Mouse (Mus musculus) heart, postnatal 10 days (tissue): ENCODE measurements around the gene Zfp672. TPM values are rescaled to one million over a fixed set of nuclear protein-coding genes. Genes with fewer than 3 reads are reported as not detected.
"Not testable (repeated sequence)": the region's sequence is repeated elsewhere in the genome, so short reads cannot be mapped to it uniquely, and the experiment has no call there.

ENCODE experiments used
- DNase-seq, 2 experiments: peaks; one replicate each; pipeline ENCODE4 v3.0.0; 2021
- intact Hi-C: fragments of 180-260 bp; cut with DNase I; formaldehyde crosslinking; loops from one replicate; pipeline ENCODE4 v1.15.1; 2025
- total RNA-seq, 2 experiments: library from RNA; stranded (reverse); gene quantifications; 2 replicates each; pipeline ENCODE4 v1.2.3; 2021

Gene Zfp672
- 10 to 100 TPM; 48.5 to 51.4 TPM for total RNA-seq

DNA sequence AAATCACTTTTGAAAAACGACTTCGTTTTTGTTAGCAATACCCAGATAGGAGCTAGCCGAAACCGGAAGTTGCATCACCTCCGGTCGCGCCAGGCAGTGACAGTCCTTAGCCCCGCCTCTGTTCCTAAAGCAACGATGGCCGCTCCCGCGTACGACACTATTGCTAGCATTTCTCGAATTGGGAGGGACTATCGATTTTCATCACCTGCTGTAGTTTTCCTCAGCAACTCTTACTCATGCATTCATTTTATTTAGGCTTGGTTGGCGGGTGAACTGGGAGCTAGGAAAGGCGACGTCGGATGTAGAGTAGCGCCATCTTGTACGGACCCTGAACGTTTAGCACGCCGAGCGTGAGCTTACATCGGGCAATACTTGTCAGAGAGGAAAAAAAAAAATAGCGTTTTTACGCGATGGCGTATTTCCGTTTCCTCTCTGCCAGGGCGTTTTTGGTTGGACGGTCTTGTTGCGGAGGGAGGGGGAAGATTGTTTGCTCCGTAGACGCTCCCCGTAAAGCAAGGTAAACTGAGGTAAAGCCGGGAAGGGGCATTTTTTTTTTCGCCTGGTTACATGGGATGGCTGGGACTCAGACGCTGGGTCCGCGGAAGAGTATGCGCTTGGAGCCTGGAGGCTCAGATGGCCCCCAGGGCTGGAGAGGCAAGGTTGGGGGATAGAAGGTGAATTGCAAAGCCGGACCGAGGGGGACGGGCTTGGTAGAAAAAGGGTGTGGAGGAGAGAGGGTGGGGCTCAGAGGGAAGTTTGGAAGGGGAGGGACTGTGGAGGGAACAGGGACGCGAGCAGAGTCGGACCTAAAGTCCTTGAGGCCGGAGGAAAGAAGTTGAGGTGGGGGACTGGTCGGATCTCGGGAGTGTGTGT is at the start of gene Zfp672, which contains the start of gene Sh3bp5l:
Gene Zfp672 (minus strand): TSS at position 64 of the 873 bp plus-strand sequence.
Gene Sh3bp5l (plus strand): TSS at position 449 of the 873 bp plus-strand sequence.
- intact Hi-C loops = loop anchor here (2.0 kb wide), 1 partner anchor 28 kb away; no protein-coding TSS in a partner anchor
- DNase-seq = peak; percentile 94

GRCm38 (mm10) chr11:58379516-58379915 is 49.4 kb upstream of the Zfp672 start:
- DNase-seq = no peak
- intact Hi-C loops = no loop called here

DNA sequence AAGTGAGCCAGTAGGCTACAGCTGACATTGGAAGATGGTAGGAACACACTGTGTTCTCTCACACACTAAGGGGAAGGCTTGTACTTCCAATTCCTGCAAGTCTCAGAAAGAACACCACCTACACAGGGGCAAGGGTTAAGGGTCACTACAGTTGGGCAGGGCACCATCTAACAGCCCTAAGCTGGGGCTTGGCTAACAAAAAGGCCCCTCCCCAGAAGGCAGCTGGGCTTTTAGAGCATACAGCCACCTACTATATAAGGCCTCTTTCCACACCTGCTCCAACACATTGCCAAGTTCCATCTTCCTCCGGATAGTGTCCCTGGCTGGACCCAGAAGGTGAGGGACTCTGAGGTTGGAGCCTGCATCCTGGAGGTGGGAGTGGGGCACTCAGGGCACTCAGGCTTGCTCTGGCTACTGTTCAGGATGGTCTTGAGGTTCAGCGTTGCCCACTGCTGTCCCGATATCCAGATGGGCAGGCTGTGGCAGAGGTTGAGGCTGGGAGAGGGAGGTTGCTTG is 48.7 kb upstream of the Zfp672 start, which contains the start of gene Lypd8:
Gene Lypd8 (plus strand): TSS at position 281 of the 516 bp plus-strand sequence.
- no peak for DNase-seq
- intact Hi-C loops = no loop called here

GRCm38 (mm10) chr11:58377686-58378085 is 47.5 kb upstream of the Zfp672 start:
- intact Hi-C loops = no loop called here
- DNase-seq = no peak

DNA sequence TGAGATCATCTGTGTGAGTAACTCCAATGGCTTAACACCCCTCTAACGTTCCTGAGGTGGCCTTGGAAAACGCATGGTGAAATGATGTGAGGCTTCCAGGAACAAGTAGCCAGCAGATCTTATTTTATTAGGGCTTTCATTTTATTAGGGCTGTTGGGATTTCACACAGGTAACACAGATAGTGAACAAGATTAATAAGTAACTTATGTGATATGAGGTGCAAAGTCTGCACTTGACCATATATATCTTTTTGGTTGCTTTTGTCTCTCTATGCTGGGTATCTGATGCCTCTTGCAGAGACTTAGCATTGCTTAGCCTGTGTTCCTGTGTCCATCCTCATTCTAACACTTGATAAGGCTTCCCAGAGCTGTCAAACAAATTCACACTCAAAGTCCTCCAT is 47.1 kb upstream of the Zfp672 start:
- DNase-seq = no peak
- intact Hi-C loops = no loop called here

DNA sequence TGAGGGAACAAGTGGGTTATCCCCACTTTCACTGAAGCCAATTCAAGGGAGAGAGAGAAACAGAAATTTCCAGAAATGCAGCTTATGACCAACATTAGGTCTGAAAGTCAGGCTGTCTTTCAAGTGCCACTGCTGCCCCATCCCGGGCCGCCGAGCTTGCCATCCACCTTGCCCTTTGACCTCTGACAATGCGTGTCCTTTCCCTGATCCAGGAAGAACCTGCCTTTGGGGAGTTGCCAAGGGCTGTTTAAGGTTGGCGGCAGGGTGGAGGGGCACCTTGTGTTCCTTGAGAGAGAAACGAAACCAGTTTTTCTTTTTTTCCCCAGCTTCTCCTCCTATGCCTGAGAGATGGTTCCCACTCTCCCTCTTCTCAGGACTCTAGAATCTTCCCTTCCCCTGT is 36.1 kb upstream of the Zfp672 start:
- DNase-seq, intact Hi-C loops: not testable (repeated sequence)

DNA sequence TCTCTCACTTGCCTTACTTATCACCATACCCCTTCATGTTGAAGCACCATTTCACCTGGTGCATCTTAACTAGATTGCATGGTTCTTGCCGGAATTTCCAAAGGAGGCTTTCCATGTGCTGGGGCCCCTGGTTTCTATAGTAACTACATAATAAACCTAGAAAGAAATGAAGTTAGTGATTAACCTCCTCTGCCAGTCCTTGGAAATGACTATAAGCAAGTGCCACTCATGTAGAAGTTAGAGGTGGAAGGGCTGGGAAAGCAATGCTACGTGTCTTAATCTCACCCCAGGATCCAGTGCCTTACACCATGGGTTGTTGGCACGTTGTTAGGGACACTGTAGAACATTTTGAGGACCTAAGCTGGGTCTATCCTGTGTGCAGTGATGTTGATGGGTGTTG is 34.3 kb upstream of the Zfp672 start:
- intact Hi-C loops = no loop called here
- DNase-seq = no peak

- intact Hi-C loops, DNase-seq: not testable (repeated sequence)
Observed at GRCm38 (mm10) chr11:58362562-58362961, 32.4 kb upstream of the Zfp672 start.

DNA sequence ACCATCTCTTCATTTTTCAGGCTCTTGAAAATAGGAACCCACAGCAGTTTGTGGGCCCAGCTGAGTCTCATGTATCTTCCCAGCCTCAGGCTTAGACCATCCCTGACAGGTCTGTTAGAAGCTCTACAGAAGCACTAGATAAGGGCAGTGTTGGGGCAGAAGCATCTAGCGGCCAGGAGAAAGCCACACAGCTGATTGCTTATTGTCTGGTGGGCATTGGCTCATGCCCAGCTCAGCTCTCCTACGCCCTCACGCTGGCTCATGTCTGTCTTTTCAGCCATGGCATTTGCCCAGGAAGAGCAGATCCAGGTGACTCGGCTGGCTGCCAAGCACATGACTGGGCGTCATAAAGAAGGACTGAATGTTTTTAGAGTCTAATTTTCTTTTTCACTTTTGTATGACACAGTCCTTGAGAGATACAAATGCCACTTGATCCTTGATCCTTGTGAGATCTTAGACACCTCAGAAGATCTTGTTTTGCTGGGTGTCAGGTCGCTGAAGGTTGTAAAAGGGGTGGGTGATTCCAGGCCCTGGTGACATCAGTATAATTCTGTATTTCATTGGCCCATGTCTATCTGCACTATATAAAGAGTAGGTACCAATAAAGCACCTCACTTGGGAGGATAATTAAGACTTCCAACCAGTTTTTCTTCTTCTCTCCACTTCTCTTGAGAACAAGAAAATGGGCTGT is 27.9 kb upstream of the Zfp672 start:
- intact Hi-C loops = no loop called here
- no peak for DNase-seq

DNA sequence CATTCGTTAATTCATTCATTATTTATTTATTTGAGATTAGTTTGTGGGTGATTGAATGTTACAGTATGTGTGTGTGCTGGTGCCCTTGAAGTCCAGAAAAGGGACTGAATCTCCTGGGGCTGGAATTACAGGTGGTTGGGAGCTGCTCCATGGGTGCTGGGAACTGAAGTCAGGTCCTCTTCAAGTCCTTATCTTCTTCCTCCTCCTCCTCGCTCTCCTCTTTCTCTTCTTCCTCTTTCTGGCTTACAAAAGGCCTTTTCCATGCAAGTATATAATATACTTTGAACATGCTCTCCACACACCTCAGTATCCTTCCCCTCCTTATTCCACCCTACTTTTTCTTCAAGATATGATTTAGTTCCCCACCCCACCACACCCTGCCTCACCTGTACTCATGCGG is 26.9 kb upstream of the Zfp672 start:
- DNase-seq = no peak

DNA sequence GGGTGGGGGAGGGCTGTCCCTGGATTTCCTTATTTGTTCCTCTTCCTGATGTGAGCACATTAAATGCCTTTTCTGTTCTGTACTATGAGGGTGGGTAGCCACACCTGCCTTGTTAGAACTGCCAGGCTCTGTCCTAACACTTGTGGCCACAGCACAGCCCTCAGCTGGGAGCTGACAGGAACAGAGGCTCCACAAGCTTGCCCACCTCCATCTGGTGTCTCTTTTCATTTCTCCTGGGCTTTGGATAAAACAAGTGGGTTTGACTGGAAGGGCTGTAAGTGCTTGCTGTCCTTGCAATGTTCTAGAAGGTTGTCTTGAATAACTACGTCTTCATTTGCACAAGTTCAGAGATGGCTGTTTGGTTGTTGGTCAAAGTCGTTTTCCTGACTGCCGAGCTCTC is 24.8 kb upstream of the Zfp672 start:
- intact Hi-C loops = no loop called here
- DNase-seq = no peak

More for the DNA sequence above, 26.9 kb upstream of the Zfp672 start:
- intact Hi-C loops = no loop called here

DNA sequence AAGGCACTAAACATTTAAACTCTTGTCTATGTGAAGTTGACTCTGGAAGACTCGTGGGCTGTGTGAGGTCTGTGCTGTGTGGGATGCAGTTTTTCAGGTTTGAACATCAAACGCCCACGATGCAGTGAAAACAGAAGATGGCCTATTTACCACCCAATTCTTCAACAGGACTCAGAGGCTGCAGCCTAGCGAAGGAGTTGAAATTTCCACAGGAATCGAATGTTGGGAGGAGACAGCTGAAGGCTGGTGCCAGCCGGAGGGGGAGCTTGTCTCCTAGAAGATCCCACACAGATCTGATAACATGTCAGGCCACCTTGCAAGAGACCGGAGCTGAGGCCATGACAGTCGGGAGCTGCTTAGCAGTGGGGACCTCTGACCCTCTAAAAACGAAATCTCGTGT is 24.3 kb upstream of the Zfp672 start:
- no peak for DNase-seq
- intact Hi-C loops = no loop called here

DNA sequence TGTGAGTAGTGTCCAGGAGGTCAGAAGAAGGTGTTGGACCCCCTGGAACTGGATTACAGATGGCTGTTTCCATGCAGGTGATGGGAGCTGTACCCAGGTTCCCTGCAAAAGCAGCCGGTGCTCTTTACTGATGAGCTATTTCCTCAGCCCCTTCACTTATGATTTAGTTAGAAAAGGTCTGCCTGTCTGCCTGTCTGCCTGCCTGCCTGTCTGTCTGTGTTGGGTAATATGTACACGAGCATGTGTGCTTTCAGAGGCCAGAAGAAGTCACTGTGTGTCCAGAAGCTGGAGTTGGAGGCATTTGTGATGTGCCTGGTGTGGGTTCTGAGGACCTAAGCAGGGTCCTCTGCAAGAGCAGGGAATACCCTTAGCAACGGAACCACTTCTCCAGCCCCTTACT is 23.6 kb upstream of the Zfp672 start:
- intact Hi-C loops = no loop called here
- no peak for DNase-seq

- intact Hi-C loops = no loop called here
Observed at GRCm38 (mm10) chr11:58352681-58353548, 22.8 kb upstream of the Zfp672 start.

GRCm38 (mm10) chr11:58351179-58351578 is 21.0 kb upstream of the Zfp672 start:
- intact Hi-C loops = no loop called here
- DNase-seq = no peak

More at GRCm38 (mm10) chr11:58352681-58353548, 22.8 kb upstream of the Zfp672 start:
- DNase-seq = no peak

GRCm38 (mm10) chr11:58350628-58351027 is 20.5 kb upstream of the Zfp672 start:
- intact Hi-C loops = no loop called here
- no peak for DNase-seq

DNA sequence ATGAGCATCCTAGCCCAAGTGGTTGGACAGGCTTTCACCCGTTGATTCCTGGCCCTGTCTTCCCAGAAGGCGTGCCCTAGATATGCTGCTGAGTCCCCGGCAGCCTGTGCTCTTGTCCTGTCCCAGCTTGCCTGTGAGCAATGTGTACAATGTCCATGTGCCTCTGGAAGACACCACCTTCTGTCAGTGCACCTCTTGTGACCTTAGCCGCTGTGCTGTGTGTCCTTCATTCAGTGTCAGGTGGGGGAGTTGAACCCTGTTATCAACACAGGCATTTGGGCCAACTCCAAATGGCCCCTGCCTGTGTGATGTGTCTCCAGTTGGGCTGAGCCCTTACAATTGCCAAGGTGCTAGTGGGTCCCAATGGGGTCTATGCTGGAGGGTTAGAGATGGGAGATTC is 16.6 kb upstream of the Zfp672 start:
- intact Hi-C loops = no loop called here
- no peak for DNase-seq

DNA sequence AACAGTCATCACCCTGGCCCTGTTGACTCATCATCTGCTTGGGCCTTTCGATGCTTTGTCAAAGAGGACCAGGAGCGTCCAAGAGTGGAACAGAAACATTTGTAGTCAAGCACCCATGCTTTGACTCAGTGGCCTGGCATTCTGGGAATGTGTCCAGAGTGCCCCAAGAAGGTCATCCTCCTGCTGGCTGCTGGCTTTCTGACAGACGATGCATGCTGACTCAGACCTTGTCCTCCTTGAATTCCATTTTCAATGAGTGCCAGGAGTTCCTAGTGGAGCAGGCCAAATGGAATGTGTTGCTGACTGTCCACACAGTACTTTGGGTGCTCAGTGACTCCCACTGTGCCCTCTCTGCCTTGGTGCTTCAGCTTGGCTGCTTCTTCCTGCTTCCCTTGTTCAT is 4.6 kb upstream of the Zfp672 start:
- DNase-seq = peak; percentile 74 to 80
- intact Hi-C loops = no loop called here

GRCm38 (mm10) chr11:58331546-58331945 is 1.4 kb upstream of the Zfp672 start:
- DNase-seq = no peak
- intact Hi-C loops = loop anchor here (2.0 kb wide), 1 partner anchor 29 kb away; no protein-coding TSS in a partner anchor

- intact Hi-C loops = loop anchor here (2.0 kb wide), 1 partner anchor 28 kb away; no protein-coding TSS in a partner anchor
- no peak for DNase-seq
Observed at GRCm38 (mm10) chr11:58331149-58331495, 983 bp upstream of the Zfp672 start.
